Mouse (Mus musculus) forebrain, embryonic 14.5 days (tissue): ENCODE data around the gene Svs3b. TPM values are rescaled to one million over a fixed set of nuclear protein-coding genes. Genes with fewer than 3 reads are reported as not detected.
"Not testable (repeated sequence)": the region's sequence is repeated elsewhere in the genome, so short reads cannot be mapped to it uniquely, and the experiment has no call there.

Experiments
- ATAC-seq: fragments of 200-750 bp; cut with Nextera tagmentation; 2 replicates; pipeline ENCODE4 v1.8.0; 2017; ENCODE audit warnings: mild to moderate bottlenecking, moderate library complexity
- DNase-seq: peaks from one replicate; pipeline ENCODE4 v3.0.0-alpha.2; 2015; ENCODE audit warnings: low spot score
- H3K27ac ChIP-seq: fragments of 300-500 bp; sonication (generic); 2 replicates; pipeline ENCODE4 v1.5.1; 2014; ENCODE audit warnings: low read depth, mild to moderate bottlenecking, control low read depth, low read length, moderate library complexity
- H3K27me3 ChIP-seq: fragments of 300-500 bp; sonication (generic); replicated peaks from 2 replicates; pipeline ENCODE4 v1.6.1; 2014; ENCODE audit warnings: low read length, control low read depth, mixed read lengths; ENCODE audit not compliant: control insufficient read depth, insufficient read depth
- H3K36me3 ChIP-seq: fragments of 300-500 bp; sonication (generic); 2 replicates; pipeline ENCODE4 v1.6.1; 2014; ENCODE audit warnings: low read length, control low read depth; ENCODE audit not compliant: control insufficient read depth, insufficient read depth
- H3K4me1 ChIP-seq: fragments of 300-500 bp; sonication (generic); 2 replicates; pipeline ENCODE4 v1.6.1; 2014; ENCODE audit warnings: antibody characterized with exemption, low read length, control low read depth; ENCODE audit not compliant: control insufficient read depth, insufficient read depth
- H3K4me2 ChIP-seq: fragments of 300-500 bp; sonication (generic); 2 replicates; pipeline ENCODE4 v1.6.1; 2014; ENCODE audit warnings: mild to moderate bottlenecking, control low read depth, low read length
- H3K4me3 ChIP-seq: fragments of 300-500 bp; sonication (generic); 2 replicates; pipeline ENCODE4 v1.5.1; 2014; ENCODE audit warnings: low read depth, low read length, control low read depth
- H3K9ac ChIP-seq: fragments of 300-500 bp; sonication (generic); 2 replicates; pipeline ENCODE4 v1.6.1; 2014; ENCODE audit warnings: mild to moderate bottlenecking, low read length, control low read depth, moderate library complexity
- H3K9me3 ChIP-seq: fragments of 300-500 bp; sonication (generic); replicated peaks from 2 replicates; pipeline ENCODE4 v1.6.1; 2016; ENCODE audit warnings: low read length, control low read depth, mixed read lengths; ENCODE audit not compliant: control insufficient read depth
- WGBS: fragments of 180-500 bp; shearing (Covaris S2); extraction: QIAGEN DNeasy Blood & Tissue Kit; methylation state at CpG from one replicate; pipeline ENCODE4 v1.1.7; 2014; 5-methylcytosine and 5-hydroxymethylcytosine counted together
- polyA plus RNA-seq: library from polyadenylated mRNA; unstranded; fragments of >200 nt; fragmentation: Nextera tagmentation; extraction: Ambion mirVana; gene quantifications from 2 replicates; pipeline ENCODE4 v1.2.1, GENCODE M21; 2014

Svs3b gene
- polyA plus RNA-seq, result not detected in 2 replicates

- not testable (repeated sequence) for H3K27me3 ChIP-seq, ATAC-seq
- WGBS, result 95% methylated on average over 1 of the region's 1 CpGs
Measured at GRCm38 (mm10) chr2:164256540-164256939, at the start of gene Svs3b. Gene Svs3b (minus strand): TSS chr2:164256640.

GRCm38 (mm10) chr2:164288968-164289367, 32.5 kb upstream of the Svs3b start, which contains the start of gene Svs3a:
Gene Svs3a (plus strand): TSS chr2:164289268.
- H3K27ac ChIP-seq, H3K9me3 ChIP-seq, H3K4me3 ChIP-seq, H3K27me3 ChIP-seq, H3K4me1 ChIP-seq, H3K4me2 ChIP-seq, H3K9ac ChIP-seq, ATAC-seq, H3K36me3 ChIP-seq, DNase-seq: not testable (repeated sequence)
- 78% methylated on average over 1 of the region's 1 CpGs for WGBS

More at GRCm38 (mm10) chr2:164256540-164256939, at the start of gene Svs3b:
- DNase-seq, H3K9ac ChIP-seq, H3K4me2 ChIP-seq, H3K4me3 ChIP-seq, H3K9me3 ChIP-seq, H3K36me3 ChIP-seq, H3K4me1 ChIP-seq, H3K27ac ChIP-seq: not testable (repeated sequence)

- H3K9me3 ChIP-seq, result no peaks in the 10 kb centered on the region
- ATAC-seq (no peak), DNase-seq (no peak)
- no peaks in the 10 kb centered on the region for H3K36me3 ChIP-seq
- H3K4me3 ChIP-seq, result no peak within 1 kb of the TSS
- no peaks in the 10 kb centered on the region for H3K27me3 ChIP-seq
- no peak within 1 kb of the TSS for H3K9ac ChIP-seq
- no peaks in the 10 kb centered on the region for H3K4me1 ChIP-seq
- 97% methylated on average over 4 of the region's 4 CpGs for WGBS
- H3K4me2 ChIP-seq, result no peak within 1 kb of the TSS
- no peak within 1 kb of the TSS for H3K27ac ChIP-seq
Measured at GRCm38 (mm10) chr2:164278359-164278758, 21.9 kb upstream of the Svs3b start, which contains the start of gene Svs4. Gene Svs4 (minus strand): TSS chr2:164278459.

GRCm38 (mm10) chr2:164238366-164238765, 18.1 kb downstream of the Svs3b start, which contains the start of gene Svs2:
Gene Svs2 (minus strand): TSS chr2:164238466.
- Histone ChIP-seq H3K9me3 (no peaks in the 10 kb centered on the region), H3K27me3 (no peaks in the 10 kb centered on the region)
- DNase-seq, result no peak

GRCm38 (mm10) chr2:164232671-164233070, 23.8 kb downstream of the Svs3b start:
- 91% methylated on average over 8 of the region's 8 CpGs for WGBS

More at GRCm38 (mm10) chr2:164238366-164238765, 18.1 kb downstream of the Svs3b start, which contains the start of gene Svs2:
- Histone ChIP-seq H3K4me1 (no peaks in the 10 kb centered on the region), H3K4me2 (no peak within 1 kb of the TSS), H3K9ac (no peak within 1 kb of the TSS), H3K4me3 (no peak within 1 kb of the TSS), H3K36me3 (no peaks in the 10 kb centered on the region), H3K27ac (no peak within 1 kb of the TSS)
- WGBS, result 88% methylated on average over 3 of the region's 3 CpGs
- ATAC-seq, result no peak

GRCm38 (mm10) chr2:164228361-164229070, 27.9 kb downstream of the Svs3b start:
- 82% methylated on average over 8 of the region's 8 CpGs for WGBS
- no peak for DNase-seq

More at GRCm38 (mm10) chr2:164232671-164233070, 23.8 kb downstream of the Svs3b start:
- Histone ChIP-seq H3K9ac (no peak overlapping the region), H3K4me2 (no peak overlapping the region), H3K9me3 (no peaks in the 10 kb centered on the region), H3K27ac (no peak overlapping the region), H3K36me3 (no peaks in the 10 kb centered on the region), H3K27me3 (no peaks in the 10 kb centered on the region), H3K4me3 (no peak overlapping the region), H3K4me1 (no peaks in the 10 kb centered on the region)
- ATAC-seq, result no peak
- no peak for DNase-seq

GRCm38 (mm10) chr2:164221522-164221921, 34.9 kb downstream of the Svs3b start, which contains the start of gene Wfdc15b:
Gene Wfdc15b (minus strand): TSS chr2:164221660.
- no peak for ATAC-seq
- WGBS, result 84% methylated on average over 11 of the region's 11 CpGs

More at GRCm38 (mm10) chr2:164228361-164229070, 27.9 kb downstream of the Svs3b start:
- Histone ChIP-seq H3K27ac (no peak overlapping the region), H3K9ac (no peak overlapping the region), H3K4me1 (no peaks in the 10 kb centered on the region), H3K4me2 (no peak overlapping the region), H3K4me3 (no peak overlapping the region), H3K9me3 (no peaks in the 10 kb centered on the region), H3K36me3 (no peaks in the 10 kb centered on the region), H3K27me3 (no peaks in the 10 kb centered on the region)
- no peak for ATAC-seq

GRCm38 (mm10) chr2:164219295-164219694, 37.1 kb downstream of the Svs3b start:
- no peak for ATAC-seq
- 83% methylated on average over 9 of the region's 9 CpGs for WGBS
- Histone ChIP-seq H3K4me1 (no peaks in the 10 kb centered on the region), H3K4me2 (no peak overlapping the region), H3K36me3 (no peaks in the 10 kb centered on the region), H3K9ac (no peak overlapping the region), H3K27me3 (no peaks in the 10 kb centered on the region), H3K27ac (no peak overlapping the region), H3K9me3 (no peaks in the 10 kb centered on the region), H3K4me3 (no peak overlapping the region)
- no peak for DNase-seq

More at GRCm38 (mm10) chr2:164221522-164221921, 34.9 kb downstream of the Svs3b start, which contains the start of gene Wfdc15b:
- Histone ChIP-seq H3K27me3 (no peaks in the 10 kb centered on the region), H3K4me2 (no peak within 1 kb of the TSS), H3K9ac (no peak within 1 kb of the TSS), H3K27ac (no peak within 1 kb of the TSS), H3K4me3 (no peak within 1 kb of the TSS), H3K4me1 (no peaks in the 10 kb centered on the region), H3K36me3 (no peaks in the 10 kb centered on the region), H3K9me3 (no peaks in the 10 kb centered on the region)
- no peak for DNase-seq

- Histone ChIP-seq H3K27me3 (no peaks in the 10 kb centered on the region), H3K36me3 (no peaks in the 10 kb centered on the region), H3K4me1 (no peaks in the 10 kb centered on the region), H3K9me3 (no peaks in the 10 kb centered on the region), H3K9ac (no peak overlapping the region), H3K27ac (no peak overlapping the region), H3K4me2 (no peak overlapping the region), H3K4me3 (no peak overlapping the region)
- no peak for DNase-seq
- no peak for ATAC-seq
- WGBS, result 91% methylated on average over 5 of the region's 5 CpGs
Measured at GRCm38 (mm10) chr2:164212711-164213110, 43.7 kb downstream of the Svs3b start.
